Mouse (Mus musculus): ENCODE results near the gene Rin1.

The Rin1 gene

DNA sequence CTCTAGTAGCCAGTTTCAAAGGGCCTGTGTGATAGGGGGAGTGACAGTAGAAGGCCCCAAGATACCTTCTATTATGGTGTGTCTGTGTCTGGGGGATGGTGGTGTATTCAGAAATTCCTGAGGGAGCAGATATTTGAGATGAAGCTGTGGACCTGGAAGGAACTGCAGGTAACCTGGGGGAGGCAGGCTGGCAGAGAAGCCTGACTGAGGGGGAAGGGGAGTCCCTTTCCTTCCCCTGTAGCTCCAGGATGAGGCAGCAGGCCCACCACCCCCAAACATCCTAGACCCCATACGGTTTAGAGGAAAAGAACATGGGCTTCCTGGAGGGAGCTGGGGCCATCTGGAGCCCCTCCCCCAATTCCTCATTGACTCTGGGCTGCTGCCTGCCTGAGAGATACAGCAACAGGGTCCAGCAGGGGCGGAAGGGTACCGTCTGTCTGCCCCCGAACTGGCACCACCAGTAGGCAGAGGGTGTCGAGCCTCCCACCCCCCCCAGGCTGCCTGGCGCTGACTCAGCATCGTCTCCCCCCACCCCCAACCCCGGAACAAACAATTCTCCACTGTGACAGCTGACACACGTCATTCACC is 45.7 kb downstream of the Rin1 start:
- DNase-seq: no peak

- DNase-seq: no peak
Measured at GRCm38 (mm10) chr19:5097521-5098362, 47.5 kb downstream of the Rin1 start.

DNA sequence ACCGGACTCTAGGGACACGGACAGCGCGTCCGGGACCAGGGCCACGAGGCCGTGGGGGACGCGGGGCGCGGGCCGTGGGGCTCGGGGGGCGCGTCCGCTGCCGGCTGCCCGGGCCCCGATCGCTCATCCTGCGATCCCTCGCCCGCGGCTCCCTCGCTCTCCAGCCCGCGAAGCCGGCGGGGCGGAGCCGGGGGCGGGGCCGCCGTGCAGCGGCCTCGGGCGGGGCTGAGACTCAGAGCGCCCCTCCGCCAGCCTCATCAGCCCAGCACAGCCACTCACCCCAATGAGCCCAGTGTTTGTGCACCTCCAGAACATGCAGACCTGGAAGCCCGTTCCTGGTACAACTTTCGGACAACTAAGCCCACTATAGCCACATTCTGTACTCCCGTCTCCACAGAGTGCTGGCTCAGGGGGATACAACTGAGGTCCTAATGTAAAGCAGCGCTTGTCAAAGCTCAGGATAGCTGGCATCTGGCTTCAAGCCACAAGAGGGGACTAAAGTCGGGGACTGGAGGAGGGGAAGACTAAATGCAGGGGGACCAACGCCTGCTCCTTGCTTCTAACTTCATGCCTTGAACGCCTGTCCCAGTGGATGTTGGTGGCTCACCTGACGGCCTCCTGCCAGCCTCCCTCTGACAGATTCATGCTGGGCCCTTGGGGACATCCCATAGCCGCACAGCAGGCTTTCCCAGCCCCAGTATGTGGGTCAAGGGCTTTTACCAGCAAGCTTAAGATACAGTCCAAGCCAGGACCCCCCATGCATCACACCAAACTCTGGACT is 48.3 kb downstream of the Rin1 start, which contains the start of gene Cnih2:
Gene Cnih2 (minus strand): TSS at position 159 of the 781 bp plus-strand sequence.
- peak; percentile 63 to 78 for DNase-seq

DNA sequence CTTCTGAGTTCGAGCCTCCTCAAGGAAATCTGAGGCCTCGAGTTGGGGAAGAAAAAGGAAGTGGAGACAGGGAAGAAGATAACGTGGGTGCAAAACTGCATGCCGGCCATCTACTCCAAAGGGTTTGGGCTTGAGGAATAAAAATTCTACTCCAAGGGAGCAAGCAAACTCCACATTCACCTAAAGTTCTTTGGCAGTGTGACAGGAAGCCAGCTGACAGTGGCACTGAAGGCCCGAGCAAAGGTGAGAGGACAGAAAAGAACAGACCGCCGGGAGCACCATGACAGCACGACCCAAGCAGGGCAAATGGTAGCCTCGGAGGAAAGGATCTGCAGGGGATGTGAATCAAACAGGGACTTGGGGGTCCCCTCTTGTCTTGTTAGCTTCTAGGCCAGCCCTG is 55.8 kb downstream of the Rin1 start:
- DNase-seq: no peak
